Mouse (Mus musculus) cortical plate, adult 2 months (tissue): ENCODE data around the gene Ifitm1. TPM values are rescaled to one million over a fixed set of nuclear protein-coding genes. Genes with fewer than 3 reads are reported as not detected.
"Not testable (repeated sequence)": the region's sequence is repeated elsewhere in the genome, so short reads cannot be mapped to it uniquely, and the experiment has no call there.

Experiments used
- H3K27ac ChIP-seq: fragments of 200-500 bp; 2 replicates; pipeline ENCODE4 v1.5.1; 2012; ENCODE audit warnings: low read length, control low read depth, inconsistent platforms; ENCODE audit not compliant: insufficient read depth
- H3K4me1 ChIP-seq: fragments of 200-500 bp; 2 replicates; pipeline ENCODE4 v1.6.1; 2011; ENCODE audit warnings: low read length; ENCODE audit not compliant: control insufficient read depth, insufficient read depth
- H3K4me3 ChIP-seq: fragments of 200-500 bp; 2 replicates; pipeline ENCODE4 v1.5.1; 2011; ENCODE audit warnings: mild to moderate bottlenecking, low read length, control low read depth; ENCODE audit not compliant: insufficient read depth
- CTCF ChIP-seq: fragments of 200-500 bp; IDR thresholded peaks from 2 replicates; pipeline ENCODE4 v1.5.1; 2011; ENCODE audit warnings: mild to moderate bottlenecking, control low read depth, low read length; ENCODE audit not compliant: insufficient read depth; ENCODE audit errors: extremely low read depth
- POLR2A ChIP-seq: fragments of 200-500 bp; IDR thresholded peaks from 2 replicates; pipeline ENCODE4 v1.6.1; 2011; ENCODE audit warnings: mild to moderate bottlenecking, low read length, control low read depth; ENCODE audit not compliant: insufficient read depth; ENCODE audit errors: extremely low read depth
- polyA plus RNA-seq: library from polyadenylated mRNA; depleted of rRNA; stranded (reverse); fragments of >200 nt; gene quantifications from 2 replicates; pipeline ENCODE4 v1.2.3, GENCODE M21; 2012

Gene Ifitm1
- polyA plus RNA-seq, 1 experiment = 28.5 TPM

- Histone ChIP-seq H3K4me3 (no peak overlapping the region), H3K4me1 (no peaks in the 10 kb centered on the region), H3K27ac (0 out of 2 replicates have a peak overlapping the region, but pooled peaks have one; percentile 51)
- no peak for TF ChIP-seq CTCF
- no peak for TF ChIP-seq POLR2A
Measured at GRCm38 (mm10) chr7:140971479-140972171, 4.6 kb downstream of the Ifitm1 start.

- TF ChIP-seq CTCF (no peak), POLR2A (no peak)
- H3K4me1 ChIP-seq = no peaks in the 10 kb centered on the region
- H3K27ac ChIP-seq = no peak overlapping the region
- H3K4me3 ChIP-seq = no peak overlapping the region
Measured at GRCm38 (mm10) chr7:140973396-140974165, 6.6 kb downstream of the Ifitm1 start.

GRCm38 (mm10) chr7:140974940-140975339 is 7.9 kb downstream of the Ifitm1 start:
- H3K4me1 ChIP-seq = no peaks in the 10 kb centered on the region
- no peak for TF ChIP-seq POLR2A
- no peak for TF ChIP-seq CTCF
- H3K4me3 ChIP-seq = no peak overlapping the region
- H3K27ac ChIP-seq = no peak overlapping the region

DNA sequence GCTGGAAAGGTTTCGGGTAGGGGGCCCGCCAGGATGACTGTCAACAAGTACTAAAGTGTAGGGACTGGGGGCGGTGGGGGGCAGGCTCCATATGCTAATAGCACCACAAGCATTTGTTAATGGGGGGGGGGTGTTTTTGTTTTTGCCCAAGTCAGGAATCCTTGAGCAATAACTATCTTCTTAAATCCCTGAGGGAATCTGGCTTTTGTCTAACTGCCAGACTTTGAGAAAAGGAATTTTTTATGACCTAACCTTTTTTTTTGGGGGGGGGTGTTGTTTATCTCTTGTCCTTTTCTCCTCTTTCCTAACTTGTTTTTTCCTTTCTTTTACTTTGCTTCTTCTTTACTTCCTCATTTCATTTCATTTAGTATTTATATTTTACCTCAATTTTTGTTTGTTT is 8.4 kb downstream of the Ifitm1 start:
- H3K4me3 ChIP-seq = no peak overlapping the region
- TF ChIP-seq CTCF (no peak), POLR2A (no peak)
- no peak overlapping the region for H3K27ac ChIP-seq
- H3K4me1 ChIP-seq = no peaks in the 10 kb centered on the region

GRCm38 (mm10) chr7:140976720-140977119 is 9.7 kb downstream of the Ifitm1 start:
- not testable (repeated sequence) for H3K4me3 ChIP-seq, H3K4me1 ChIP-seq

DNA sequence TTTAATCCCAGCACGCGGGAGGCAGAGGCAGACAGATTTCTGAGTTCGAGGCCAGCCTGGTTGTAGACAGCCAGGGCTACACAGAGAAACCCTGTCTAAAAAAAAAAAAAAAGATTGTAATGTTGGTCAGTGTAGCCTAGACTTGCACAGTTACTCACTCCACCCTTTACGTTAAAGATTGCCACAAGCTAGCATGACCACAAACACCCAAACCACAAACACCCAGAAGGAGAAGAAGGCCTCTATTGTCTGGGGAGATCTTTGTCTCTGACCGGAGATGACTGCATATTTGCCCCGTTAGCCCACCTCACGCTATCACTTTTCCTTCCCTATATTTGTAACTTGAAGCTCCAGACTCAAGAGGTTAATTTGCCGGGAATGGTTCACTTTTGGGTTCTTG is 14.7 kb downstream of the Ifitm1 start:
- Histone ChIP-seq H3K27ac (no peak overlapping the region), H3K4me3 (no peak overlapping the region), H3K4me1 (no peaks in the 10 kb centered on the region)
- TF ChIP-seq CTCF (no peak), POLR2A (no peak)

More at GRCm38 (mm10) chr7:140976720-140977119, 9.7 kb downstream of the Ifitm1 start:
- not testable (repeated sequence) for H3K27ac ChIP-seq

- H3K27ac ChIP-seq = no peak overlapping the region
- no peak overlapping the region for H3K4me3 ChIP-seq
- TF ChIP-seq CTCF = no peak
- no peak for TF ChIP-seq POLR2A
- no peaks in the 10 kb centered on the region for H3K4me1 ChIP-seq
Measured at GRCm38 (mm10) chr7:140982971-140983370, 15.9 kb downstream of the Ifitm1 start.

DNA sequence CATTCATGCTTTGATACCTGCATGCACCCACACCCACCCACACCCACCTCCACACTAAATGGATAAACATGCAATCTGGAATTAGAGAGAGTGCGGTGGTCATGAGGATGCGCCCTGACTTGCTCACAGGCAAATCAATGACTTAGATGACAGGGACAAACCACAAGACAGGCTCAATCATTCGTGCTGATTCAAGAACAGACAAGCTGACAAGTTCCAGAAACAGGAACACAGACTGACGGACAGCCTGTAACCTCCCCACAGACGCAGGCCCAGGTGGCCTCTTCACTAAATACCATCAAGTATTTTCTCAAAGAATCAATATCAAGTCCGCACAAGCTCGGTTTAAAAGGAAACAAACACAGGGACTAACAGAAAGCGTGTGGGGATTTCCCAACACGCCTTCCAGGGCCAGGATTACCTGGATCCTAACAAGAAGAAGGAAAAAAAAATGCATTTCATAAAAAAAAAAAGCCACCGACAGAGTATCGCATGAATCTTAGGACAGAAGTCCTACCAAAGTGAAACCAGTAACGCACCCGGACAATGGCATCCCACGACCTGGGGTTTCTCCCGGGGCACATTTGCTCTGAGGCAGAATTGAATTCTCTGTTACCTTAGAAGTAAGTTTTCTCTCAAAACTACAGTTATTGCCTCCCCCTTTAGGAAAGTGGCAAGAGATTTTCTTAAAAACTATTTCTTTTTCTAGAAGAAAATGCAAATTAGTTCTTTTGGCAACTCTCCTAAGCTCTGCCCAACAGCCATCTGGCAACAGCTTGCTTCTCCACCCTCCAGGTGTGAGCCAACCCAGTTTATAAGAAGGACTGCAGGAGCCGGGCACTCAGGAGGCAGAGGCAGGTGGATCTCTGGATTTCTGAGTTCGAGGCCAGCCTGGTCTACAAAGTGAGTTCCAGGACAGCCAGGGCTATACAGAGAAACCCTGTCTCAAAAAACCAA is 20.4 kb downstream of the Ifitm1 start:
- Histone ChIP-seq H3K4me1 (no peaks in the 10 kb centered on the region), H3K27ac (no peak overlapping the region), H3K4me3 (no peak overlapping the region)
- TF ChIP-seq CTCF = no peak
- no peak for TF ChIP-seq POLR2A

DNA sequence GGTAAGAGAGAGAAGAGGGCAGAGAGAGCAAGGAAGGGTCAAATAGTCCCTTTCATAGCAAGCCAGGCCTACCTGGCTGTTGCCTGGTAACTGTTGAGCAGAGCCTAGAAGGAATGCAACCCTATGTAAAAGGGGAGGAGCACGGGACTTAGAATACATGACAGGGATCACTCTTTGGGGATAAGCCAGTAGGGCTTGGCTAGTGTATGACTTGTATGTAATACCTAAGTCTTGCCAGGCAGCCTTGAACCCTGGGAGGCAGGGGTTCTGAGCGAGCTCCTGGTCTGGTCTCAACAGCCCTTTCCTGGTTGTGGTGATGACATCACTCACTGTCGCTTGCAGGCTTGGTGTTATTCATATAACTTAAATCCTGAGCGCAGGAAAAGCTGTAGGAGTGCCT is 22.0 kb downstream of the Ifitm1 start:
- no peak for TF ChIP-seq POLR2A
- no peak for TF ChIP-seq CTCF
- H3K4me1 ChIP-seq = no peaks in the 10 kb centered on the region
- no peak overlapping the region for H3K4me3 ChIP-seq
- no peak overlapping the region for H3K27ac ChIP-seq
